Mouse (Mus musculus): ENCODE data around the gene Lamb2. TPM values are rescaled to one million over a fixed set of nuclear protein-coding genes. Genes with fewer than 3 reads are reported as not detected.
A peak's percentile ranks its signal among the peaks of the same experiment; 100 is the strongest.

Lamb2 gene
- polyA plus RNA-seq, 1 experiment, result 147 TPM

- no peak for DNase-seq (ENCODE audit: low spot score)
Observed at GRCm38 (mm10) chr9:108461181-108461631, 18.3 kb upstream of the Lamb2 start, which contains the start of gene Klhdc8b. Gene Klhdc8b (minus strand): TSS chr9:108461581.

DNA sequence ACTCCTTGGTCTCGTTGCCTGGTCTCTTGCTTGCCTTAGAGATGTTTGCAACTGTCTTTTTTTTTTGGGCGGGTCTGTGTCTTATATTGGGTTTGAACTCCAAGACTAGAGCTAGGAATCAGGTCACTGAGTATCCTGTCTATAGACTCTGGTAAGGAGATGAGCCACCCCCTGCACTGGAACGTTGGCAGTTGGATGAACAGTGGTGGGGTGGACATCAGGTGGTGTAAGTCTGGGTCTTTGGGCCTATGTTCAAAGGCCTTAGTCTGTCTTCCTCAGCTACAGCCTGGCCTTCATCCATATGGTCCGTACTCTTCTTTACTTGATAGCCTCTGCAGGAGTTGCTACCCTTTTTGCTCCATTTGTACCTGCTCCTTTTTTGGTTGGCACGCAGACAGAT, 17.9 kb upstream of the Lamb2 start:
- DNase-seq (ENCODE audit: low spot score), result no peak

DNA sequence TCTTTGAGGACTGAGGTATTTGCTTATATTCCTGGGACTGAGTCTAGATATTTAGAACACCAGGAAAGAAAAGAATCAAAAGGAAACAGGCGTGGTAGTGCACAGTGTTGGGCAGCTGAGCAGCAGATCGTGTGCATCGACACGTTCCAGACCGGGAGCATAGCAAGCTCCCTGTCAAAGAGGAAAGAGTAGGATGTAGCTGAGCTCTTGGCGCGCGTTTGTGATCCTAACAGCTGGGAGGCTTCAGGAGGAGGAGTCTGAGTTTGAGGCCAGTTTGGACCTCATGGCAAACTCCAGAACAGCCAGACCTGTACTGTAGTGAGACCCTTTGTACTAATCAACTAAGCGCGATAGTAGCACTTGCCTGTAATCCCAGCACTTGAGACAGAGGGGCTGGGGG, 17.3 kb upstream of the Lamb2 start:
- no peak for DNase-seq (ENCODE audit: low spot score)

DNA sequence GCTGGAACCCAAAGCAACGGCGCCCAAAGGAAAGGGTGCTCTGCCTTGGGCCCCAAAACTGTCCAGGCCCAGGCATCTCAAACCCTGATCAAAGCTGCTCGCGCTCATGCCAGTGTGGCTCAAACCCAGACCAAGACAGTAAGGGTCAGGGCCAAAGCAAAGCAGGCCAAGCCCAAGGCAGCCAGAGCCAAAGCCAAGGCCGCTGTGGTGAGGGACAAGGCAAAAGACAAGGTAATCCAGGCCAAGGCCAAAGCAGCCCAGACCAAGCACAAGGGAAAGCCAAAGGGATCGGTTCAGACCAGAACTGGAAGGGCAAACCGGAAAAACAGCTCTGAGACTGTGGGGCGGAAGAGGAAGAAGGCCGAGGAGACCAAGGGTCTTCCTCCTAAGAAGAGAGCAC, 15.8 kb upstream of the Lamb2 start:
- no peak for DNase-seq (ENCODE audit: low spot score)

GRCm38 (mm10) chr9:108466219-108466618, 13.3 kb upstream of the Lamb2 start:
- no peak for DNase-seq (ENCODE audit: low spot score)

DNA sequence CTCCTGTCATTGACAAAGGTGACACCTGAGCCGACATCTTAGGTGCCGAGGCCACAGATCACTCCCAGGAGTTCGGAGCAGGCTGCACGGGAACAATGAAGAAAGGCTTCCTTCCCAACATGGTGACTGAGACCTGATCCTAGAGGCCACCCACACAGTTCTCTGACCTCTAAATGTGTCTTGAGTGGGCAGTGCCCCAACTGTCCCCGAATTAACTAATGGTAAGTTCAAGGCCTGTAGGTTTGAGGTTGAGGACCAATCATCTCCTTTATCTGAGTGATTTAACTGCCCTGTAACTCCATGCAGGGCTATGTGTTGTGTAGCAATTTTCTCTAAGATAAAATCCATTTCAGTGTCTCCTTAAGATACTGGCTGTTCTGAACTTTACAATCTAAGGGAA, 10.1 kb upstream of the Lamb2 start:
- DNase-seq (ENCODE audit: low spot score), result no peak

DNA sequence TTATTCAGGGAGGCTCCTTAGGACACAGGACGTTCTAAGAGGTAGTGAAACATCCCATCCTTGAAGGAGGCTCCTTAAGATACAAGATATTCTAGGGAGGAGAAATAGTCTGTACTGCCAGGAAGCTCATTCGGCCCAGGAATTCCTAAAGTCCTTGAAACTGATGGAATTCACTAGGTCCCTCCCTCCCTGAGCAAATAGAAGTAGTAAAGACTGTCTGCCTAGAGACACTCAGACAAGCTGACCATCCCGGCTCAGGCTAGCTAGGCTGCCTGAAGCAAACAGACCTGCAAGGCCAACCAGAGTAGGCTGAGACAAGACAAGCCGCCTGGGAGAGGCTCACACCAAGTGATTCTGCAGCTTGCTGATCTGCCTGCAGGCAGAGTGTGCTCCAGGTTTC, 9.7 kb upstream of the Lamb2 start:
- no peak for DNase-seq (ENCODE audit: low spot score)

DNA sequence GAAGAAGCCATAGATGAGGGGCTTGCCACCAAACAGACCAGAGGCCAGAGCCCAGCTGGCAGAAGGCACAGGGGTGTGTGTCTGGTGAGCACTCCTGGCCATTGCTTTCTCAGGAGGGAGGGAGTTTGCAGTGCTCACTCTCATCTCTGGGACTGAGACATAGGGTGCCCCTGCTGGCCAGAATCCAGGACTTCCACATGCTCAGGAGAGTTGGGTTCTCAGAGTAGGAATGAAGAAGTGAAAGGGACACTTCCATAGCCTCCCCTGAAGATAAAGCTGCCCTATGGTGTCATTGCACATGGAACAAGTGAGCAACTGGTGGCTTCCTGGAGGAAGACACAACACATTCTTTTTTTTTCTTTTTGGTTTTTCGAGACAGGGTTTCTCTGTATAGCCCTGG, 5.0 kb upstream of the Lamb2 start:
- no peak for DNase-seq (ENCODE audit: low spot score)

- peak; percentile 66 for DNase-seq (ENCODE audit: low spot score)
Observed at GRCm38 (mm10) chr9:108478638-108479156, 839 bp upstream of the Lamb2 start.

GRCm38 (mm10) chr9:108479241-108479640, 295 bp upstream of the Lamb2 start:
- DNase-seq (ENCODE audit: low spot score), result no peak

DNA sequence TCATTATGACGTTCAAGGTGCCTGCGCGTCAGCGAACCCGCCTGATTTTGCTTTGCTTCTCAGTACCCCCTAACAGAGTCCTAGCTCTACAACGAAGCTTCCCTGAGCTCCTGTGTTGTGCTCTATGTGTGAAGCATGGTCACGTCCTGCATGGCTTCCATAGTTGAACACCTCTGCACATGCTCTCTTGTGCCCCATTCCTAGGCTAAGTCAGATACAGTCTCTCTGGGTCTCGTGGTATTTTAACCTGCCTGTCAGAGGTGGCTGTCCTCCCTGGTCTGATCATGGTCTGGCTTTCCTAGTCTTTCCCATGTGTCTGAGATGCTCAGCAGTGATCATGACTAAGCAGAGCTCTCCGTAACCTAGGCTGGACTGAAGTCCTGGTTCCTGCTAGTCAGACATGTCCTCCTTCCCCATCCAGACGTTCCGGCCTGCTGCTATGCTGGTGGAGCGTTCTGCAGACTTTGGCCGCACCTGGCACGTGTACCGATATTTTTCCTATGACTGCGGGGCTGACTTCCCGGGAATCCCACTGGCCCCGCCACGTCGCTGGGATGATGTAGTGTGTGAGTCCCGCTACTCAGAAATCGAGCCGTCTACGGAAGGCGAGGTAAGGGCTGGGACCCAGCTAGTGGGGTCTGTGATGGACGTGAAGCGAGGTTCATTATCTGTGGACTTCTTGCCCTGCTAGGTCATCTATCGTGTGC, 1.4 kb downstream of the Lamb2 start:
- DNase-seq (ENCODE audit: low spot score), result no peak

- no peak for DNase-seq (ENCODE audit: low spot score)
Observed at GRCm38 (mm10) chr9:108481520-108482210, 2.1 kb downstream of the Lamb2 start.

DNA sequence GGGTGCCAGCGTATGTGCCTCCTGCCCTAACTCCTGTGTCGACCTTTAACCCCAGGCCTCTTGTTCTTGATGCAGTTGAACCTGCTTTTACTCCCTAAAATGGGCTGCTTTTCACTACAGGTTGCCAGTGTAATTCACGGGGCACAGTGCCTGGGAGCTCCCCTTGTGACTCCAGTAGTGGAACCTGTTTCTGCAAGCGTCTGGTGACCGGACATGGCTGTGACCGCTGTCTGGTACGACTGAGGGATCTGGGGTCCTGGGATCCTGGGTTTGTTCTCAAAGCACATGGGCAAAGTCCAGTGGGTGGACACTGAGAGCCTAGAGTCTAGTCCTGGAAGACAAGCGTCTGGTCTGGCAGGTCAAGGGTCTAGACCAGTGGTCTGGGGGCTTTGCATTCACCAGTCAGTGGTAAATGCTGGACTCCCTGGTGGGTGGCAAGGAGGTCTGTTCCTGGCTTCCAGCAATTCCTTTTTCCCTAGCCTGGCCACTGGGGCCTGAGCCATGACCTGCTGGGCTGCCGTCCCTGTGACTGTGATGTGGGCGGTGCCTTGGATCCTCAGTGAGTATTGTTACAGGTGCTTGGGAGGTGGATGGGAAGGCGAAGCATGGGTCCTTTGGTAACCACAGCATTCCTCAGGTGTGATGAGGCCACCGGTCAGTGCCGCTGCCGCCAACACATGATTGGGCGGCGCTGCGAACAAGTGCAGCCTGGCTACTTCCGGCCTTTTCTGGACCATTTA, 3.7 kb downstream of the Lamb2 start:
- no peak for DNase-seq (ENCODE audit: low spot score)

DNA sequence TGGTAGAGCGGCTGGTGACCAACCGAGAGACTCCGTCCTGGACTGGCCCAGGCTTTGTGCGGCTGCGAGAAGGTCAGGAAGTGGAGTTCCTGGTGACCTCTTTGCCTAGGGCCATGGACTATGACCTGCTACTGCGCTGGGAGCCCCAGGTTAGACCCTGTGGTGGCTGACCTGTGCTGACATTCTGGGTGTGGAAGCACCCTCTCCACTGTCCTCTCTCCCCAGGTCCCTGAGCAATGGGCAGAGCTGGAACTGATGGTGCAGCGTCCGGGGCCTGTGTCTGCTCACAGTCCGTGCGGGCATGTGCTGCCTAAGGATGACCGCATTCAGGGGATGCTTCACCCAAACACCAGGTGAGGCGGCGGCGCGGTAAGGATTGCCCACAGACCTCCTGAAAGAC, 4.5 kb downstream of the Lamb2 start:
- DNase-seq (ENCODE audit: low spot score), result no peak

- DNase-seq (ENCODE audit: low spot score), result no peak
Observed at GRCm38 (mm10) chr9:108485301-108485875, 5.9 kb downstream of the Lamb2 start.

- DNase-seq (ENCODE audit: low spot score), result no peak
Observed at GRCm38 (mm10) chr9:108486973-108487530, 7.5 kb downstream of the Lamb2 start.

- DNase-seq (ENCODE audit: low spot score), result no peak
Observed at GRCm38 (mm10) chr9:108488403-108488802, 8.9 kb downstream of the Lamb2 start.

GRCm38 (mm10) chr9:108489215-108489614, 9.7 kb downstream of the Lamb2 start:
- DNase-seq (ENCODE audit: low spot score), result no peak

GRCm38 (mm10) chr9:108489702-108490558, 10.4 kb downstream of the Lamb2 start:
- DNase-seq (ENCODE audit: low spot score), result no peak

GRCm38 (mm10) chr9:108490559-108491285, 11.2 kb downstream of the Lamb2 start, which contains the start of gene Usp19:
Gene Usp19 (plus strand): TSS chr9:108490602.
- peak; percentile 79 for DNase-seq (ENCODE audit: low spot score)
